Mouse (Mus musculus) layer of hippocampus, postnatal 36 days (tissue): ENCODE measurements at regions not wholly inside any gene's neighbourhood (a gene's known extent, or its start where the extent isn't known, plus 50 kb on each side); places are given as distances from the start of the nearest gene placed in this dataset.
"Not testable (repeated sequence)": the region's sequence is repeated elsewhere in the genome, so short reads cannot be mapped to it uniquely, and the experiment has no call there.

Experiments
- DNase-seq, 2 experiments: peaks; one replicate each; pipeline ENCODE4 v3.0.0; 2022

GRCm38 (mm10) chr13:82058872-82059271 lies 276.0 kb downstream of the Cetn3 start:
- no peak for DNase-seq

GRCm38 (mm10) chr13:82059498-82059897 lies 276.6 kb downstream of the Cetn3 start:
- DNase-seq: no peak

- DNase-seq: not testable (repeated sequence)
Observed at GRCm38 (mm10) chr13:82063880-82064279, 281.0 kb downstream of the Cetn3 start.

- DNase-seq: no peak
Observed at GRCm38 (mm10) chr13:82066174-82066573, 283.3 kb downstream of the Cetn3 start.

GRCm38 (mm10) chr13:82066674-82067270 lies 283.9 kb downstream of the Cetn3 start:
- no peak for DNase-seq

- DNase-seq: no peak
Observed at GRCm38 (mm10) chr13:82072449-82072848, 289.6 kb downstream of the Cetn3 start.

- no peak for DNase-seq
Observed at GRCm38 (mm10) chr13:82073343-82073742, 290.5 kb downstream of the Cetn3 start.

GRCm38 (mm10) chr13:82081375-82081774 lies 298.5 kb downstream of the Cetn3 start:
- DNase-seq: no peak

GRCm38 (mm10) chr13:82087635-82088034 lies 304.8 kb downstream of the Cetn3 start:
- no peak for DNase-seq

- DNase-seq: no peak
Observed at GRCm38 (mm10) chr13:82092186-82092585, 309.3 kb downstream of the Cetn3 start.

GRCm38 (mm10) chr13:82106032-82106431 lies 323.2 kb downstream of the Cetn3 start:
- no peak for DNase-seq

GRCm38 (mm10) chr13:82129777-82130735 lies 347.2 kb downstream of the Cetn3 start:
- no peak for DNase-seq
